Mouse (Mus musculus): ENCODE data around the gene Fam114a1.

DNA sequence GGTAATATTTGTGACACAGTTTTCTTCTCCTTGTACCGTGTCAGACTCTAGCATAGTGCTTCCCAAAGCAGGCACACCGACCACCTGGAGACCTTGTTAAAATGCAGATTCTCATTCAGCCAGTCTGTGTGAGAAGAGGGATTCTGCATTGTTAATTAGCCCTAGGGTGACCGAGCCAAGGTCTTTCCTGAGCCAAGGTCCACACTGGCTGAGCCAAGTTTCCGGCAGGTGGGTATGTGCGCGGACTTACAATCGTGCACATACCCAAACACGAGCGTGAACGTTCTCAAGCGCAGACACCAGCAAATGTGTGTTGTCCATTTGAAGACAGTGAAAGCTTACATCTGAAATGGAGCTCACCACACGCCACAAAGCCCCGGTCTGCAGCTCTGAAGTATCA lies 66.7 kb downstream of the Fam114a1 start:
- TF ChIP-seq POLR2A (IDR thresholded peaks at IDR 0.05; ENCODE audit: insufficient read length, low read depth) (no peak), TCF3 (IDR thresholded peaks at IDR 0.05; ENCODE audit: insufficient read length, low read depth) (no peak), MAX (IDR thresholded peaks at IDR 0.05; ENCODE audit: low read depth) (no peak), MYOD1 (IDR thresholded peaks at IDR 0.05; ENCODE audit: control insufficient read depth in 1 of 3, insufficient read length in 2 of 3, low read depth in 2 of 3) (no peak)
